Mouse (Mus musculus) ES-Bruce4 (cell line): ENCODE measurements around the gene Gm11559.

Experiments used
- EP300 ChIP-seq: IDR thresholded peaks from 2 replicates; pipeline ENCODE4 v1.6.1; 2011; ENCODE audit warnings: low read depth, low read length; ENCODE audit not compliant: insufficient read depth
- POLR2A ChIP-seq: IDR thresholded peaks from one replicate; pipeline ENCODE4 v1.8.1; 2011; ENCODE audit warnings: low read length; ENCODE audit not compliant: insufficient read depth

DNA sequence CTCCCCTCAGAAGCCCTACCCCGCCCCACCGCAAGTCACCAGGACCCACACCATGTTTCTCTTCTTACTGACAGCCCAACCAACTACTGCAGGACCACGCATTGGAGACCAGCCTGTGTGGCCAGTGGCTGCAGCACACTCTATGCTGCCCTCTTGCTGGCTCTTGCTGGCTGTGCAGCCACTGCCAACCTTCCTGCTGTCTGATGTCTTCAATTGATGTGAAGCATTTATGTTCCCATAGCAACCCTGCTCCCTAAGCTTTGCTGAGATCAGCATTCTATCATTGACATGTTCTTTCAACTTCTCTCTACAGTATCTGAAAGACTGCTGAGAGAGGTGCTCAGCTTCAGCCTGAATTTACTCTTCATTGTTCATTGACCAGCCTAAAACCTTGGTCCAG lies 10.2 kb upstream of the Gm11559 start:
- TF ChIP-seq POLR2A (no peak), EP300 (no peak)
